Mouse (Mus musculus) neural tube, embryonic 11.5 days (tissue): ENCODE data around the gene Rad50. TPM values are rescaled to one million over a fixed set of nuclear protein-coding genes. Genes with fewer than 3 reads are reported as not detected.

Source experiments
- ATAC-seq: fragments of 200-750 bp; cut with Nextera tagmentation; 2 replicates; pipeline ENCODE4 v1.8.0; 2017; ENCODE audit warnings: moderate number of reproducible peaks, mild to moderate bottlenecking, moderate TSS enrichment, moderate library complexity; ENCODE audit not compliant: insufficient read depth, low FRiP score, low TSS enrichment
- DNase-seq: peaks from one replicate; pipeline ENCODE4 v3.0.0-alpha.2; 2015; ENCODE audit warnings: low spot score
- H3K27ac ChIP-seq: fragments of 300-500 bp; sonication (generic); 2 replicates; pipeline ENCODE4 v1.5.1; 2014; ENCODE audit warnings: low read depth, mild to moderate bottlenecking, low read length
- H3K27me3 ChIP-seq: fragments of 300-500 bp; sonication (generic); 2 replicates; pipeline ENCODE4 v1.6.1; 2014; ENCODE audit warnings: mild to moderate bottlenecking, low read length, mixed read lengths; ENCODE audit not compliant: control insufficient read depth, insufficient read depth
- H3K36me3 ChIP-seq: fragments of 300-500 bp; sonication (generic); 2 replicates; pipeline ENCODE4 v1.6.1; 2014; ENCODE audit warnings: mild to moderate bottlenecking, low read length, moderate library complexity, mixed read lengths; ENCODE audit not compliant: control insufficient read depth, insufficient read depth
- H3K4me1 ChIP-seq: fragments of 300-500 bp; sonication (generic); 2 replicates; pipeline ENCODE4 v1.6.1; 2014; ENCODE audit warnings: low read length, mixed read lengths; ENCODE audit not compliant: control insufficient read depth, insufficient read depth
- H3K4me2 ChIP-seq: fragments of 300-500 bp; sonication (generic); 2 replicates; pipeline ENCODE4 v1.6.1; 2014; ENCODE audit warnings: low read depth, mild to moderate bottlenecking, moderate library complexity
- H3K4me3 ChIP-seq: fragments of 300-500 bp; sonication (generic); 2 replicates; pipeline ENCODE4 v1.5.1; 2014; ENCODE audit warnings: low read depth, low read length
- H3K9ac ChIP-seq: fragments of 300-500 bp; sonication (generic); 2 replicates; pipeline ENCODE4 v1.6.1; 2014; ENCODE audit warnings: mild to moderate bottlenecking, low read length
- H3K9me3 ChIP-seq: fragments of 300-500 bp; sonication (generic); 2 replicates; pipeline ENCODE4 v1.6.1; 2016; ENCODE audit warnings: low read length; ENCODE audit not compliant: control insufficient read depth
- whole genome bisulfite sequencing: fragments of 180-500 bp; shearing (Covaris S2); extraction: QIAGEN DNeasy Blood & Tissue Kit; methylation state at CpG from one replicate; pipeline ENCODE4 v1.1.7; 2014; 5-methylcytosine and 5-hydroxymethylcytosine counted together
- polyA plus RNA-seq: library from polyadenylated mRNA; unstranded; fragments of >200 nt; fragmentation: Nextera tagmentation; extraction: Ambion mirVana; gene quantifications from 2 replicates; pipeline ENCODE4 v1.2.1, GENCODE M21; 2014

Gene Rad50
- polyA plus RNA-seq, 1 experiment from 2014 or later = 17.3 TPM

DNA sequence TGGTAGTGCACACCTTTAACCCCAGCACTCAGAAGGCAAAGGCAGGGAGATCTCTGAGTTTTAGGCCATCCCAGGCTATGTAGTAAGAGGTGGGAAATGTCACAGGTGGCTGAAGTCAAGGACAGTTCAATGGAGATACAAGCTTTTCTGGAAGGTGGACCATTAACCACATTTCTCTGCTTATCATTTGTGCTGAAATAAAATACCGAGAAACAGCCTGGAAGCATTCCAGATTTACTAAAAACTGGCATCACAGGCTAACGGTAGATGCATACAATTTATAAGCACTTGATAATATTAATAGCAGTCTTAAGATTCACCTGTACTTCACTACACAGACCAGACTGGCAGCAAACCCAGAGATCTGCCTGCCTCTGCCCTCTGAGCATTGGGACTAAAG, 54.7 kb downstream of the Rad50 start:
- no peaks in the 10 kb centered on the region for H3K4me1 ChIP-seq
- no peak overlapping the region for H3K27ac ChIP-seq
- H3K4me2 ChIP-seq = no peak overlapping the region
- no peak overlapping the region for H3K4me3 ChIP-seq
- ATAC-seq (no peak), DNase-seq (no peak)
- H3K27me3 ChIP-seq = no peaks in the 10 kb centered on the region
- WGBS = 93% methylated on average over 2 of the region's 2 CpGs
- no peak overlapping the region for H3K9ac ChIP-seq
- H3K36me3 ChIP-seq = peaks cover 5% of the 10 kb centered on the region
- no peaks in the 10 kb centered on the region for H3K9me3 ChIP-seq

DNA sequence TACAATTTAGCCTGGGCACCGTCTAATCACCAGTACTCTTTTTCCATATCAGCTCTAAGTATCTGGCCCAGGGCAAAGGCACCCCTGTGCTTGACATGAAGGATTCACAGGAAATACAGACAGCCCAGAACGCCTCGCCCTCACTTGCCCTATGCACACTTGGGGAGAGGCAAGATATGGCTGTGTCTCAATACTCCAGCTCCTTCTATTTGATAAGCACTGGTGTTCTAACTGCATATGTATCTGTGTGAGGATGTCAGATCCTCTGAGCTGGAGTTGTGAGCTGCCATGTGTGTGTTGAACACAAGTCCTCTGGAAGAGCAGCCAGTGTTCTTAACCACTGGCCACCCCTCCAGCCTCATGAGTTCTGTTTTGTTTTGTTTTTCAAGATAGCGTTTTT, 55.7 kb downstream of the Rad50 start:
- ATAC-seq (no peak), DNase-seq (no peak)
- no peaks in the 10 kb centered on the region for H3K9me3 ChIP-seq
- no peak overlapping the region for H3K4me2 ChIP-seq
- H3K4me1 ChIP-seq = no peaks in the 10 kb centered on the region
- 94% methylated on average over 4 of the region's 4 CpGs for WGBS
- no peak overlapping the region for H3K27ac ChIP-seq
- H3K4me3 ChIP-seq = no peak overlapping the region
- H3K27me3 ChIP-seq = no peaks in the 10 kb centered on the region
- H3K36me3 ChIP-seq = peaks cover 5% of the 10 kb centered on the region
- no peak overlapping the region for H3K9ac ChIP-seq

DNA sequence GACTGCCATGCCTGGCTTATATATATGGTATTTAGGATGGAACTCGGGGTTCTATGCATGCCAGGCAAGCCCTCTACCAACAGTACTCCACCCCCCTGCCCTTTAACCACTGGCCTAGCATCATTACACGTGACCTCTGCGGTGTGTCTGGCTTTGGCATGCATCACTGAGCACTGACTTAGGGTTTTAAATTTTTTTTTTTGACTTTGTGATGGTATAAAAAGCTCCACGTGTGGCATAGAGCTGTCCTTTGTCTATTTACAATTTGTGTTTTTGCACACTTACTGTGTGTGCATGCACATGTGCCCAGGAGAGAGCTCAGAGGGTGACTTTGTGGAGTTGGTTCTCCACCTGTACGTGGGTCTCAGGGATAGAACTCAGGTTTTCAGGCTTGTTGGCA, 63.1 kb downstream of the Rad50 start:
- Histone ChIP-seq H3K36me3 (no peaks in the 10 kb centered on the region), H3K4me2 (no peak overlapping the region), H3K9me3 (no peaks in the 10 kb centered on the region), H3K4me1 (no peaks in the 10 kb centered on the region), H3K4me3 (no peak overlapping the region), H3K9ac (no peak overlapping the region), H3K27me3 (no peaks in the 10 kb centered on the region), H3K27ac (no peak overlapping the region)
- 75% methylated on average over 5 of the region's 5 CpGs for WGBS
- DNase-seq (no peak), ATAC-seq (no peak)

DNA sequence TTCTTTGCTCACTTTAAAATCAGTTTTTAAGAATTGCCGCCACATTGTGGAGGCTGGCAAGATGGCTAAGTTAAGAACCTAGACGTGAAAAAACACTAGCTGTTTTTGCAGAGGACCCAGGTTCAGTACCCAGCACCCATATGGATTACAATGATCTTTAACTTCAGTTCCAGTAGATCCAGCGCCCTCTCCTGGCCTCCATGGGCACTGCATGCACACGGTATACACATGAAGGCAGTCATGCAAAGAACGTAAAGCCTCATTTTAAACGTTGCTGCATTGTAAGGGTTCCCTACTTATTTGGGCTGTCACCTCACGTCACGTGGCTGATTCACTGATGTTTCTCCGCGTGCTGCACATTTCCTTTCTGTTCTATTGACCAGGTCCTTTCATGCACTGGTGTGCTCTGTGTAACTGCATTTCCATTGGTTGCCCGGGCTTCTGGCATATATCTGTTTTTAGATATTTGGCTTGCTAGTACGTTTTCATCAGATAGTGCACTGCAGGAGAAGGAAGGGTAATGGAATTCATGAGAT, 64.3 kb downstream of the Rad50 start:
- no peak overlapping the region for H3K4me3 ChIP-seq
- DNase-seq (no peak), ATAC-seq (no peak)
- H3K4me2 ChIP-seq = no peak overlapping the region
- H3K9me3 ChIP-seq = no peaks in the 10 kb centered on the region
- no peaks in the 10 kb centered on the region for H3K36me3 ChIP-seq
- H3K27ac ChIP-seq = no peak overlapping the region
- 0 out of 2 replicates have a peak, but pooled peaks cover under 1% of the 10 kb centered on the region for H3K27me3 ChIP-seq
- no peak overlapping the region for H3K9ac ChIP-seq
- no peaks in the 10 kb centered on the region for H3K4me1 ChIP-seq
- WGBS = 79% methylated on average over 12 of the region's 12 CpGs

DNA sequence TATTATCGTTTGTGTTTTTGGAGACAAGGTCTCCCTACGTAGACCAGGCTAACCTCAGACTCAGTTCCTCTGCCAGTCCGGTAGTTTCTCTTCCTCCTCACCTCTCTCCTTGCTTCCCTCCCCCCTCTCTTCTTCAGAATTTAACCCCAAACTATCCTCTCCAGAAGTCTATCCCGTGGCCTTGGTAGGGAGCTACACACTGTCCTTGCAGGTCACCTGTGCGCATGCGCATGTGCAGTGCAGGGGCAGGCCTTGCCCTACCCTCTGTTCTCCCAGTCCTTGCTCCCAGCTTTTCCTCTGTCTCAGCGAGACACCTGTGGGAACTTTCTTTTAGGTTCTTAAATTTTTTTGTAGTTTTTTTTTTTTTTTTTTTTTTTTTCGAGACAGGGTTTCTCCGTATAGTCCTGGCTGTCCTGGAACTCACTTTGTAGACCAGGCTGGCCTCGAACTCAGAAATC, 69.3 kb downstream of the Rad50 start:
- Histone ChIP-seq H3K9me3 (no peaks in the 10 kb centered on the region), H3K4me1 (peaks cover 6% of the 10 kb centered on the region; the same call in 1 of the 2 replicates), H3K27ac (no peak overlapping the region), H3K27me3 (peaks cover 12% of the 10 kb centered on the region; the same call in 1 of the 2 replicates), H3K36me3 (no peaks in the 10 kb centered on the region), H3K4me3 (no peak overlapping the region), H3K4me2 (no peak overlapping the region), H3K9ac (no peak overlapping the region)
- WGBS = 81% methylated on average over 10 of the region's 10 CpGs
- DNase-seq = no peak
- ATAC-seq = no peak

DNA sequence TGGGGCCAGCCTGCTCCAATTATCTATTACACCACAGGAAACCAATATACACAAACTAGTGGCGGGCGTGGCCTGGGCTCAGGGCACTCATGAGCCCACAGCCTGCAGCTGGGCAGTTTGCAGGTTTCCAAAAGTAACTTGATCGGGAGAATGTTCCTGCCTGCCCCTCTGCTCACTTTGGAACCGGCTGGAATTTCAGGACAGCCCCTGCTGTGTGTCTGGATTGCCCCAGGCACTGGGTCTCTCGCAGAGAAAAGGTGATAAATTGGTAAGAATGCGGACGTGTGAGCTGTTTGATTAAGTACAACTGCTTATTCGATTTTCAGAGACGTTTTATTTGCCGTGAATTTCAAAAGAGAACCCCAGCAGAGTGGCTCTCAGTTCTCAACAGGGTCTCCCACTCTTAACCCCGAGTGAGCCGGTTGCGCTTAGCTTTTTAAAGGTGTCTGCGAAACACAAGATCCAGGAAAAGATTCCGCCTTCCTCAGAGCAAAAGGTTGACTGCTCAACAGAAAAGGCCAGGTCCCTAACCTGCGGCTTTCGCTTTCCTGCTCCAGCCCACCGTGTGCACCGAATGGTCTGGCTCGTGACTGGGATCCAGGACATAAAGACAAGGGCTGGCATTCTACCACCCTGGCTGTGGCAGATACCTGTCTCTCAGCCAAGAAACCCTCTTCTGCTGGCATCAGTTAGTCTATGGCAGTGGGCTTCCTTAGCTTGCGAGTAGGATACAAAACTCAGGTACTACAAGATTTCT, 69.9 kb downstream of the Rad50 start:
- Histone ChIP-seq H3K4me1 (peaks cover 6% of the 10 kb centered on the region; the same call in 1 of the 2 replicates), H3K27me3 (peaks cover 12% of the 10 kb centered on the region; the same call in 1 of the 2 replicates), H3K36me3 (no peaks in the 10 kb centered on the region), H3K9ac (no peak overlapping the region), H3K9me3 (no peaks in the 10 kb centered on the region), H3K4me2 (no peak overlapping the region), H3K27ac (no peak overlapping the region), H3K4me3 (no peak overlapping the region)
- ATAC-seq (no peak), DNase-seq (peak; percentile 25)
- WGBS = 14% methylated on average over 21 of the region's 21 CpGs

DNA sequence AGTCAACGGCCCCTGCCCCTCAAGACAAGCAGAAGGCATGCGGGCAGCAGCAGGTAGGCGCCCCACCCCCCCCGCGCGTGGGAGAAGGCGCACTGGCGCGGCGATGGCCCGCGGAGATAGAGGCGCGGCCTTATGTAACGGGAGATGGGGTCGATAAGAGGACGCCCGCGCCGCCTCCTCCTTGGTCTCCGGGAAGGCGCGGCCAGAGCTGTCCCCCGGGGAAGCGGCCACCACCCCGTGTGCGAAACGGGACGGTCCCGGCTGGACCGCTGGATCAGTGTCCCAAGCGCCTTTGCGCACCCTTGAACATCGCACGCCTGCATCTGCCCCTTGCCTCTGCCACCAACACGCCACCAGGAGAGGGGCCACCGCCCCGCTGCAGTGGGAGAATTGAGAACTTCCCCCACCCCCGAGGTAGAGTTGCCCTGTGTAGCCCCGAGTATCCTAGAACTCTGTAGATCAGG, 70.9 kb downstream of the Rad50 start:
- Histone ChIP-seq H3K4me1 (peaks cover 6% of the 10 kb centered on the region; the same call in 1 of the 2 replicates), H3K36me3 (no peaks in the 10 kb centered on the region), H3K4me3 (peak overlapping the region; percentile 32), H3K9me3 (no peaks in the 10 kb centered on the region), H3K9ac (peak overlapping the region; percentile 29), H3K27me3 (peaks cover 12% of the 10 kb centered on the region; the same call in 1 of the 2 replicates), H3K27ac (no peak overlapping the region), H3K4me2 (peak overlapping the region; percentile 62)
- WGBS = 2% methylated on average over 40 of the region's 40 CpGs
- no peak for DNase-seq
- no peak for ATAC-seq

DNA sequence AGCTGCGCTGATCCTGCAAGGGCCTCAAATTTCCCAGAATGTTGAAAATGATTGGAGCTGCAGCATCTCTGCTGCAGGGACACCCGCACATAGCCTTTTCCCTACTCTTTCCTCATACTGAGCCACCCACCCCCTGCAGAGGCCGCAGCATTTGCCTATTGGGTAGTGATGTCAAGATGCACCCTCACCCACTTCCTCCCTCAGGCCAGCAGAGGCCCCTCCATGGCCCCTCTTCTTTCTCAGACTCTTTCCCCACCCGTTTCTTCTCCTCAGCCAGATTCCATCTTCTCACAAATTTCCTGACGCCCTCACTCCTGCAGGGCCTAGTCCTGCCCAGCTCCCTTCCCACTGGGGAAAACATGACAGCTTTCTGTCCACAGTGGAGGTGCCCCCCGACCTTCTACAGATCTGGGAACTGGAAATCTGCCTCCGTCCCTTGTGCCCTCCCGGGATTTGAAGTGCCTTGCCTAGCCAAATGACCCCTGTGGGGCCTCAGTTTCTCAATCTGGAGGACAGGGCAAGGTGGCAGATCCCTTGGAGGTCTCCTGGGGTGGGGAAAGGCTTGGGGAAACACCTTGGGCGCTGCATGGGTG, 71.4 kb downstream of the Rad50 start:
- H3K4me3 ChIP-seq = peak overlapping the region; percentile 32
- ATAC-seq (no peak), DNase-seq (no peak)
- peaks cover 12% of the 10 kb centered on the region; the same call in 1 of the 2 replicates for H3K27me3 ChIP-seq
- no peak overlapping the region for H3K27ac ChIP-seq
- no peak overlapping the region; the same call in 1 of the 2 replicates for H3K9ac ChIP-seq
- no peaks in the 10 kb centered on the region for H3K9me3 ChIP-seq
- peaks cover 6% of the 10 kb centered on the region; the same call in 1 of the 2 replicates for H3K4me1 ChIP-seq
- H3K36me3 ChIP-seq = no peaks in the 10 kb centered on the region
- H3K4me2 ChIP-seq = peak overlapping the region; percentile 62
- WGBS = 40% methylated on average over 9 of the region's 9 CpGs
